Mouse (Mus musculus) midbrain, embryonic 13.5 days (tissue): Measurements from ENCODE around the gene Zc3h7b. TPM values are rescaled to one million over a fixed set of nuclear protein-coding genes. Genes with fewer than 3 reads are reported as not detected.
A peak's percentile ranks its signal among the peaks of the same experiment; 100 is the strongest.

Experiments
- ATAC-seq: fragments of 200-750 bp; cut with Nextera tagmentation; 2 replicates; pipeline ENCODE4 v1.8.0; 2017; ENCODE audit warnings: mild to moderate bottlenecking, moderate TSS enrichment, moderate library complexity
- H3K27ac ChIP-seq: fragments of 300-500 bp; sonication (generic); 2 replicates; pipeline ENCODE4 v1.5.1; 2015; ENCODE audit warnings: inconsistent platforms, mild to moderate bottlenecking, moderate library complexity
- H3K27me3 ChIP-seq: fragments of 300-500 bp; sonication (generic); 2 replicates; pipeline ENCODE4 v1.6.1; 2015; ENCODE audit warnings: mild to moderate bottlenecking, inconsistent platforms
- H3K36me3 ChIP-seq: fragments of 300-500 bp; sonication (generic); 2 replicates; pipeline ENCODE4 v1.6.1; 2015; ENCODE audit warnings: mild to moderate bottlenecking, inconsistent platforms
- H3K4me1 ChIP-seq: fragments of 300-500 bp; sonication (generic); replicated peaks from 2 replicates; pipeline ENCODE4 v1.6.1; 2015; ENCODE audit warnings: inconsistent platforms
- H3K4me2 ChIP-seq: fragments of 300-500 bp; sonication (generic); replicated peaks from 2 replicates; pipeline ENCODE4 v1.6.1; 2015; ENCODE audit warnings: moderate library complexity, mild to moderate bottlenecking, inconsistent platforms
- H3K4me3 ChIP-seq: fragments of 300-500 bp; sonication (generic); replicated peaks from 2 replicates; pipeline ENCODE4 v1.5.1; 2015; ENCODE audit warnings: mild to moderate bottlenecking, inconsistent platforms
- H3K9ac ChIP-seq: fragments of 300-500 bp; sonication (generic); replicated peaks from 2 replicates; pipeline ENCODE4 v1.6.1; 2015; ENCODE audit warnings: mild to moderate bottlenecking, inconsistent platforms
- H3K9me3 ChIP-seq: fragments of 300-500 bp; sonication (generic); 2 replicates; pipeline ENCODE4 v1.6.1; 2016; ENCODE audit warnings: mild to moderate bottlenecking, inconsistent platforms
- WGBS: fragments of 180-500 bp; shearing (Covaris S2); methylation state at CpG from one replicate; pipeline ENCODE4 v1.1.7; 2015; 5-methylcytosine and 5-hydroxymethylcytosine counted together
- polyA plus RNA-seq: library from polyadenylated mRNA; unstranded; fragments of >200 nt; fragmentation: Nextera tagmentation; extraction: Ambion mirVana; gene quantifications from 2 replicates; pipeline ENCODE4 v1.2.1, GENCODE M21; 2015

Gene Zc3h7b
- polyA plus RNA-seq, 1 experiment from 2014 or later = 48.4 TPM

DNA sequence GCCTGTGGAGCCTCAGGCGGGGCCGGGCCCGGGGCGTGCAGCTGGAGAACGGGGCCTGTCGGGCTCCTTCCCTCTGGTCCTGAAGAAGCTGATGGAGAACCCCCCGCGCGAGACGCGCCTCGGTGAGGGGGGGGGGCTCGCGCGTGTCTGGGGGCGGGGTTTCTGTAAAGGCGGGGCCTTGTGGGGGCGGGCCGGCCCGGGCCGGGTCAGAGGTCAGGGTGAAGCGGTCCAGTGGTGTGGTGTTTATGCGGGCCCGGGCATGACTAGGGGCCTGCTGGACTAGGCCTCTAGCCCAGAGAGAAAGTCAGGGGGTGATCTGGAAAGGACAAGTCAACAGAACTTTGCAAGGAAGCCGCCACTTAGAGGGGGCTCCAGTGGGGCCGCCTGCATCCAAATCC is 66.7 kb downstream of the Zc3h7b start:
- under 1% methylated on average over 19 of the region's 26 CpGs for WGBS
- Histone ChIP-seq H3K4me1 (peaks cover 46% of the 10 kb centered on the region), H3K4me3 (peak overlapping the region; percentile 78), H3K27ac (peak overlapping the region; percentile 85), H3K9ac (peak overlapping the region; percentile 87), H3K36me3 (peaks cover 20% of the 10 kb centered on the region), H3K9me3 (no peaks in the 10 kb centered on the region), H3K27me3 (no peaks in the 10 kb centered on the region; the same call in 1 of the 2 replicates), H3K4me2 (peak overlapping the region; percentile 76)
- peak; percentile 22; the same call in 1 of the 2 replicates for ATAC-seq

DNA sequence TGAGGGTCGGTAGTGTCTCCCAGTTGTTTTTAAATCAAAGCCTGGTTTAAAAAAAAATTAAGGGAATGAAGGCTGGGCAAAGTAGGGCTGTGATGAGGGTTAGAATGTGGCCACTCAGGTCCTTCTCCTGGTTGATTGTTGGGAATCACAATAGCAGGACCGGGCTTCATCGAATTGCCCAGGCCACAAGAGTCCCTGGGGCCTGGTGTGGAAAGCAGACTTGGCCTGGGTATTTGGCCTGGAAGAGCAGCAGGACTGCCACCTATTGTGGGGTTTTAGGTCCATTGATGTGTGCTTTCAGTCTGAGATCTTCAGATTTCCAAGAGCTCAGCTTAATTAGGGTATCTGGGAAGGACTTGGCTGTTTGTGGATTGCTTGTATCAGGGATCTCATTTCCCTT is 67.4 kb downstream of the Zc3h7b start:
- H3K9ac ChIP-seq = peak overlapping the region; percentile 87
- H3K27ac ChIP-seq = peak overlapping the region; percentile 85; the same call in 1 of the 2 replicates
- peaks cover 27% of the 10 kb centered on the region for H3K36me3 ChIP-seq
- WGBS = 24% methylated on average over 3 of the region's 3 CpGs
- ATAC-seq = no peak
- H3K4me2 ChIP-seq = peak overlapping the region; percentile 76
- peaks cover 46% of the 10 kb centered on the region for H3K4me1 ChIP-seq
- H3K4me3 ChIP-seq = peak overlapping the region; percentile 78
- no peaks in the 10 kb centered on the region; the same call in 1 of the 2 replicates for H3K27me3 ChIP-seq
- H3K9me3 ChIP-seq = no peaks in the 10 kb centered on the region

DNA sequence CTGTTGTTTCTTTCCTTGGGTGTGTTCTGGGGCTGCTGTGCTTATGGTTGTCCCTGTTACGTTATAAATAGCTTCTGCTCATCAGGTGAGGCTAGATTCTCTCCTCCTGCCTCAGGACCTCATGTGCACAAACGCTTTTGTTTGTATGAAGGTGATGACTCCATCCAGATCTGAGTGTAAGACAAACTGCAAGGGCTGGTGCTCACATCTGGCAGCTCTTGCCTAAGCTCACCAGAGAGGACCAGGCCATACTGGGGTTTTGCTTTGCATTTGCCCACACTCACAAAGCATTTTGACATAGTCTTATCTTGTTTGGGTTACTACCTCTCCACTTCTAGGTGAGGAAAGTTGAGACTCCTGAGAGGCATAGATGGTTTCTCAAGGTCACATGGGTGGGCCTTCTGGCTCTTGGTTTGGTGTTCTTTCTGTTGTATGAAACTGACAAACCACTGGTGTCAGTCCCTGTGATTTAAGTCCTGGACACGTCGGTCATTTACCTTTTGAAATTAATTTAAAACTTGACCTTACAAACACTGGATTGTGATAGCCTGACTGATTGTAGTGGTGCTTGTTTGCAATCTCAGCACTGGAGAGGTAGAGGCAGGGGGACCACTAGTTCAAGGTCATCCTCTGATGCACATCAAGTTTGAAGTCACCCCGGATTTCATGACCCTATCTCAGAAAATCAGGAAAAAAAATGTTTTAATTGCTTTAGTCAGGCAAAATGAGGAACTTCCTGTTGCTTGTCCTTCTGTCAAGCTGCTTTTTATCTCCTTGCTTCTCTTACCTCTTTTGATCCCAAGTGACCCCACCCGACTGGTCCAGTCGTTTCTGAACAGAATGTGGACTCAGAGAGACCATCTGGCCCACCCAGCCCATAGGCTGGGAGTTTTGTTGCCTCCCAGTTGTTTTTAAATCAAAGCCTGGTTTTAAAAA is 68.1 kb downstream of the Zc3h7b start:
- ATAC-seq = no peak
- Histone ChIP-seq H3K9me3 (no peaks in the 10 kb centered on the region), H3K27me3 (no peaks in the 10 kb centered on the region; the same call in 1 of the 2 replicates), H3K4me3 (peak overlapping the region; percentile 78), H3K4me1 (peaks cover 46% of the 10 kb centered on the region), H3K27ac (no peak overlapping the region), H3K4me2 (peak overlapping the region; percentile 76), H3K9ac (peak overlapping the region; percentile 87), H3K36me3 (peaks cover 32% of the 10 kb centered on the region)
- 79% methylated on average over 7 of the region's 7 CpGs for WGBS

- Histone ChIP-seq H3K27me3 (no peaks in the 10 kb centered on the region), H3K4me3 (no peak overlapping the region), H3K36me3 (peaks cover 43% of the 10 kb centered on the region), H3K27ac (peak overlapping the region; percentile 45; the same call in 1 of the 2 replicates), H3K4me1 (peaks cover 43% of the 10 kb centered on the region), H3K4me2 (no peak overlapping the region), H3K9me3 (no peaks in the 10 kb centered on the region), H3K9ac (no peak overlapping the region)
- ATAC-seq = no peak
- WGBS = 64% methylated on average over 5 of the region's 5 CpGs
Observed at GRCm38 (mm10) chr15:81813986-81814705, 69.3 kb downstream of the Zc3h7b start.

- Histone ChIP-seq H3K4me3 (no peak overlapping the region), H3K9me3 (no peaks in the 10 kb centered on the region), H3K4me1 (peaks cover 37% of the 10 kb centered on the region), H3K27ac (no peak overlapping the region), H3K9ac (no peak overlapping the region), H3K4me2 (no peak overlapping the region), H3K36me3 (peaks cover 50% of the 10 kb centered on the region), H3K27me3 (no peaks in the 10 kb centered on the region)
- WGBS = 91% methylated on average over 12 of the region's 12 CpGs
- ATAC-seq = no peak
Observed at GRCm38 (mm10) chr15:81814716-81815370, 70.0 kb downstream of the Zc3h7b start.

DNA sequence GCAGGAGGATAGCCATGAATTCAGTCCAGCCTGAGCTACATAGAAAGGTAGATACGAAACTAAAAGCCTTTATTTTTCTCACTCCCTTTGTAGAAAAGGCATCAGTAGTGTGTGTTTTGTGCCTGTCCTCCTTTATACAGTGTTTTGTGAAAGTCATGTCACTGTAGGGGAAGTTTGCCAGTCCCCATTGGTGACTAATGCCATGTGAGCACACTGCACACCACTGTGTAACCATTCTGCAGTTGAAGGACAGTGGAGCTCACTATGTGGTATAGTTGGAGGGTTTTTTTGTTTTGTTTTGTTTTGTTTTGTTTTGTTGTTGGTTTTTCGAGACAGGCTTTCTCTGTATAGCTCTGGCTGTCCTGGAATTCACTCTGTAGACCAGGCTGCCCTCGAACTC is 73.5 kb downstream of the Zc3h7b start:
- H3K27ac ChIP-seq = no peak overlapping the region
- H3K36me3 ChIP-seq = peaks cover 80% of the 10 kb centered on the region
- H3K4me1 ChIP-seq = peaks cover 12% of the 10 kb centered on the region
- no peak overlapping the region for H3K4me2 ChIP-seq
- no peak overlapping the region for H3K9ac ChIP-seq
- no peaks in the 10 kb centered on the region for H3K27me3 ChIP-seq
- no peak overlapping the region for H3K4me3 ChIP-seq
- 89% methylated on average over 3 of the region's 3 CpGs for WGBS
- ATAC-seq = no peak
- no peaks in the 10 kb centered on the region for H3K9me3 ChIP-seq

GRCm38 (mm10) chr15:81822631-81823030 is 77.8 kb downstream of the Zc3h7b start:
- Histone ChIP-seq H3K9ac (no peak overlapping the region), H3K4me1 (no peaks in the 10 kb centered on the region), H3K9me3 (no peaks in the 10 kb centered on the region), H3K4me2 (no peak overlapping the region), H3K27ac (no peak overlapping the region), H3K4me3 (no peak overlapping the region), H3K27me3 (no peaks in the 10 kb centered on the region), H3K36me3 (peaks cover 92% of the 10 kb centered on the region)
- 90% methylated on average over 3 of the region's 3 CpGs for WGBS
- ATAC-seq = no peak

GRCm38 (mm10) chr15:81824832-81825231 is 80.0 kb downstream of the Zc3h7b start:
- 85% methylated on average over 3 of the region's 3 CpGs for WGBS
- H3K36me3 ChIP-seq = peaks cover 74% of the 10 kb centered on the region

GRCm38 (mm10) chr15:81828426-81829207 is 83.8 kb downstream of the Zc3h7b start:
- no peaks in the 10 kb centered on the region for H3K27me3 ChIP-seq
- H3K4me2 ChIP-seq = no peak overlapping the region
- ATAC-seq = no peak
- no peak overlapping the region for H3K9ac ChIP-seq
- H3K4me3 ChIP-seq = no peak overlapping the region
- H3K4me1 ChIP-seq = peaks cover 7% of the 10 kb centered on the region; the same call in 1 of the 2 replicates
- no peak overlapping the region for H3K27ac ChIP-seq
- peaks cover 41% of the 10 kb centered on the region for H3K36me3 ChIP-seq
- H3K9me3 ChIP-seq = no peaks in the 10 kb centered on the region
- WGBS = 91% methylated on average over 7 of the region's 7 CpGs

More at GRCm38 (mm10) chr15:81824832-81825231, 80.0 kb downstream of the Zc3h7b start:
- H3K4me3 ChIP-seq = no peak overlapping the region
- no peak overlapping the region for H3K9ac ChIP-seq
- H3K4me1 ChIP-seq = no peaks in the 10 kb centered on the region
- ATAC-seq = no peak
- no peak overlapping the region for H3K4me2 ChIP-seq
- no peaks in the 10 kb centered on the region for H3K9me3 ChIP-seq
- no peaks in the 10 kb centered on the region for H3K27me3 ChIP-seq
- no peak overlapping the region for H3K27ac ChIP-seq

DNA sequence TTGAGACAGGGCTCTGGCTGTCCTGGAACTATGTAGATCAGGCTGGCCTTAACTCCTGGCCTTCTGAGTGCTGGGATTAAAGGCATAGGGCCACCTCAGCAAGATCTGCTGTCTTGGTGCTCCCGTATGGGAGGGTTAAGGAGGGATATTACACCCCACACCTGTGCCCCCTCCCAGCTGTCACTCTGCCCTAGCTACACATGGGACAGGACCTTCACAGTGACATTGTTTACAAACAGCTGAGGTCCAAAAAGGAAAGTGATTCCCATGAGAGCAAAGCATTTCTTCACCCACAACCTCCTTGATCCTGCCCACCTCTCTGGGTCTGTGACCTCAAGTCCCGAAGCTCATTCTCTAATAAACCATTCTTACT is 84.3 kb downstream of the Zc3h7b start:
- ATAC-seq = no peak
- no peak overlapping the region for H3K27ac ChIP-seq
- H3K27me3 ChIP-seq = no peaks in the 10 kb centered on the region
- H3K4me1 ChIP-seq = peaks cover 7% of the 10 kb centered on the region; the same call in 1 of the 2 replicates
- H3K36me3 ChIP-seq = peaks cover 36% of the 10 kb centered on the region
- H3K4me2 ChIP-seq = no peak overlapping the region
- no peak overlapping the region for H3K4me3 ChIP-seq
- no peak overlapping the region for H3K9ac ChIP-seq
- 65% methylated on average over 2 of the region's 2 CpGs for WGBS
- no peaks in the 10 kb centered on the region for H3K9me3 ChIP-seq

DNA sequence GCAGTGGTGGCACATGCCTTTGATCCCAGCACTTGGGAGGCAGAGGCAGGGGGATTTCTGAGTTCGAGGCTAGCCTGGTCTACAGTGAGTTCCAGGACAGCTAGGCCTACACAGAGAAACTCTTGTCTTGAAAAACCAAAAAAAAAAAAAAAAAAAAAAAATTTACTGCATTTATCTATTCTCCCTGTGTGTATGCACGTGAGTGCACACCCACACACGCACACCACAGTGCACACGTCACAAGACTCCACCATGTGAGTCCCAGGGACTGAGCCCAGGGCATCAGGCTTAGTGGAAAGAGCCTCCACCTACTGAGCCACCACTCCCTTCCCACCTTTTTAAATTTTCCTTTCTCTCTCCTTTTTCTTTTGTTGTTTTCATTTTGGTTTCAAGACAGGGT is 85.7 kb downstream of the Zc3h7b start:
- WGBS = 95% methylated on average over 4 of the region's 4 CpGs
- Histone ChIP-seq H3K27ac (no peak overlapping the region), H3K27me3 (peaks cover 2% of the 10 kb centered on the region; the same call in 1 of the 2 replicates), H3K36me3 (peaks cover 22% of the 10 kb centered on the region), H3K9ac (no peak overlapping the region), H3K4me2 (no peak overlapping the region), H3K9me3 (no peaks in the 10 kb centered on the region), H3K4me3 (no peak overlapping the region), H3K4me1 (peaks cover 7% of the 10 kb centered on the region; the same call in 1 of the 2 replicates)
- ATAC-seq = no peak
